Mouse (Mus musculus): Measurements from ENCODE around the gene Srd5a3. TPM values are rescaled to one million over a fixed set of nuclear protein-coding genes. Genes with fewer than 3 reads are reported as not detected.

Gene Srd5a3
- polyA plus RNA-seq, 1 experiment from 2014 or later: 33.6 TPM

DNA sequence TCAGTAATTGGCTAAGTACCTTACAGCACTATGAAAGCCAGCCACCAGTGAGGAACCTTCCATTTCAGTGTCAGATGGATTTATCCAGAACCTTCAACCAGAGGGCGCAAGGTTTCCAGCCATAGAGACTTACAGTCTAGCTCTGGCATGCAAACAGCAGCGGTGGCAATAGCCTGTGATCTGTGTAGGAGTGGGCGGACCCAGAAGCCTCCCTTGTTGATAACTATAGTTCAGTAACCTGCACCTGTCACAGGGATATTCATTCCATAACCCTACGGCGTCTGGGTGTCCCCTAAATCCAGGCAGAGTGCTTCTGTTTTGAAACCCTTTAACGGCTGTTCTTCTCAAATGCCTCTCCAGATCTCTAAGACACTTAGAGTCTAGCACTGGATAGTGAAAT lies 19.5 kb downstream of the Srd5a3 start:
- H3K27me3 ChIP-seq (ENCODE audit: control insufficient read depth, insufficient read depth, low read length): no peaks in the 10 kb centered on the region
- peaks cover 5% of the 10 kb centered on the region; the same call in 1 of the 2 replicates for H3K36me3 ChIP-seq (ENCODE audit: control insufficient read depth, insufficient read depth, low read length)
- H3K27ac ChIP-seq (ENCODE audit: low read length): no peak overlapping the region
- H3K9me3 ChIP-seq (ENCODE audit: control insufficient read depth, low read depth, low read length): no peaks in the 10 kb centered on the region
- no peak overlapping the region for H3K4me3 ChIP-seq (ENCODE audit: low read depth, low read length)
- H3K4me1 ChIP-seq (ENCODE audit: control insufficient read depth, insufficient read depth, low read length): no peaks in the 10 kb centered on the region
- H3K4me2 ChIP-seq (replicated peaks; ENCODE audit: low read depth, low read length): no peak overlapping the region
- ATAC-seq (ENCODE audit: insufficient number of reproducible peaks, insufficient read depth, low FRiP score, low read depth): no peak
- 77% methylated on average over 6 of the region's 6 CpGs for WGBS
- no peak overlapping the region for H3K9ac ChIP-seq (replicated peaks; ENCODE audit: low read depth, low read length)

DNA sequence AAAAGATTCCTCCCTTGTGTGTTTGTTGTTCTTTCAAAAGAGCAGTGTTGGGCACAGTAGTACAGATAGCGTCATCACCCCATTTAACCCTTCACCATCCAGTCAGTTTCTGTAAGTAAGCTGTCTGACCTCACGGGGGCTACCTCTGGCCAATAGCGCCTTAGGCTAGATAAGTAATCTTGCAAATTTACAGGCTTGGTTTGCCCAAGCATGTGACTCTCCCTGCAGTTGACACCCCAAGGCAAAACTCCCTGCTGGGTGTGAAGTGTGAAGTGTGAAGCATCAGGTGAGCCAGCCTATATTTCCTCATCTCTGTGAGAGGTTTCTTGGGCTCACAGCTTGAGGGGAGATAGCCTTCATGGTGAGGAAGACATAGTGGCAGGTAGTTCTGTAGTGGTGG lies 20.0 kb downstream of the Srd5a3 start:
- ATAC-seq (ENCODE audit: insufficient number of reproducible peaks, insufficient read depth, low FRiP score, low read depth): no peak
- Histone ChIP-seq H3K27ac (ENCODE audit: low read length) (no peak overlapping the region), H3K27me3 (ENCODE audit: control insufficient read depth, insufficient read depth, low read length) (no peaks in the 10 kb centered on the region), H3K9me3 (ENCODE audit: control insufficient read depth, low read depth, low read length) (no peaks in the 10 kb centered on the region), H3K36me3 (ENCODE audit: control insufficient read depth, insufficient read depth, low read length) (peaks cover 5% of the 10 kb centered on the region; the same call in 1 of the 2 replicates), H3K9ac (replicated peaks; ENCODE audit: low read depth, low read length) (no peak overlapping the region), H3K4me1 (ENCODE audit: control insufficient read depth, insufficient read depth, low read length) (no peaks in the 10 kb centered on the region), H3K4me3 (ENCODE audit: low read depth, low read length) (no peak overlapping the region), H3K4me2 (replicated peaks; ENCODE audit: low read depth, low read length) (no peak overlapping the region)
- 49% methylated on average over 3 of the region's 3 CpGs for WGBS

DNA sequence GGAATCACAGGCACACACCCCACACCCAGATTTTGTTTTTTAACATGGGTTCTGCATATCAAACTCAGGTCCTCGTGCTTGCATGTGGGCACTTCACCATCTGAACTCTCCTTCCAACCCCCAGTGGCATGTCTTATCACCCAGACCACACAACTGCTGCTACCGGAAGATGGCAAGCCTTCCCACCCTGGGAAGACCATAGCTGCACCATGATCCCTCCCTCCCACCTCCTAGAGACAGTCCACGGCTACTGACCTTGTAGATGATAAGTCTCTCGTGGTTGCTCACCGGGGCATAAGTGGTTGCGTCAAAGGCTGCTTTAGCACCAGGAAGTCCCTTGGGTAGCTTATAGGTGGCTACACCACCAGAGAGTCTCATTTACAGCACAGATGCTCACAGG lies 21.4 kb downstream of the Srd5a3 start:
- H3K4me1 ChIP-seq (ENCODE audit: control insufficient read depth, insufficient read depth, low read length): no peaks in the 10 kb centered on the region
- no peaks in the 10 kb centered on the region for H3K27me3 ChIP-seq (ENCODE audit: control insufficient read depth, insufficient read depth, low read length)
- no peak overlapping the region for H3K4me2 ChIP-seq (replicated peaks; ENCODE audit: low read depth, low read length)
- no peak overlapping the region for H3K4me3 ChIP-seq (ENCODE audit: low read depth, low read length)
- H3K36me3 ChIP-seq (ENCODE audit: control insufficient read depth, insufficient read depth, low read length): peaks cover under 1% of the 10 kb centered on the region; the same call in 1 of the 2 replicates
- H3K9me3 ChIP-seq (ENCODE audit: control insufficient read depth, low read depth, low read length): no peaks in the 10 kb centered on the region
- ATAC-seq (ENCODE audit: insufficient number of reproducible peaks, insufficient read depth, low FRiP score, low read depth): no peak
- no peak overlapping the region for H3K9ac ChIP-seq (replicated peaks; ENCODE audit: low read depth, low read length)
- H3K27ac ChIP-seq (ENCODE audit: low read length): no peak overlapping the region
- WGBS: 90% methylated on average over 6 of the region's 6 CpGs

DNA sequence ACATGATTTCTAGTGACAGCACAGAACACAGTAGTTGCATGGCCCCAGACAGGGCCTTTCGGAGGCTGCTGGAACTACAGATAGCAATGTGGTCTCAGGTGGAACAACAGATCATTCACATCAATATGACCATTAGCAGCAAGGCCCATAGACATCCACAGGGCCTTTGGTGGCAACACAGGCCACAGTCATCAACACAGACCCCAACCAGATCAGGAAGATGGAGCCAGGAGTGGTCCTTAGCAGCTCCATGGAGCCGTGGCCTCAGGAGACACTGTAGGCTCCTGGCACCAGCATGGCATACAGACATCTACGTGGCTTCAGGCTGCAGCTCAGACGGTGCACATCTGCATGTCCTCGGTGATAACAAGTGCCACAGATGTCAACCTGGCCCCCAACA lies 22.9 kb downstream of the Srd5a3 start:
- no peaks in the 10 kb centered on the region; the same call in 1 of the 2 replicates for H3K36me3 ChIP-seq (ENCODE audit: control insufficient read depth, insufficient read depth, low read length)
- no peaks in the 10 kb centered on the region for H3K27me3 ChIP-seq (ENCODE audit: control insufficient read depth, insufficient read depth, low read length)
- no peak overlapping the region for H3K9ac ChIP-seq (replicated peaks; ENCODE audit: low read depth, low read length)
- no peaks in the 10 kb centered on the region for H3K4me1 ChIP-seq (ENCODE audit: control insufficient read depth, insufficient read depth, low read length)
- no peak for ATAC-seq (ENCODE audit: insufficient number of reproducible peaks, insufficient read depth, low FRiP score, low read depth)
- H3K4me2 ChIP-seq (replicated peaks; ENCODE audit: low read depth, low read length): no peak overlapping the region
- H3K9me3 ChIP-seq (ENCODE audit: control insufficient read depth, low read depth, low read length): no peaks in the 10 kb centered on the region
- no peak overlapping the region for H3K4me3 ChIP-seq (ENCODE audit: low read depth, low read length)
- H3K27ac ChIP-seq (ENCODE audit: low read length): no peak overlapping the region
- 79% methylated on average over 5 of the region's 5 CpGs for WGBS

DNA sequence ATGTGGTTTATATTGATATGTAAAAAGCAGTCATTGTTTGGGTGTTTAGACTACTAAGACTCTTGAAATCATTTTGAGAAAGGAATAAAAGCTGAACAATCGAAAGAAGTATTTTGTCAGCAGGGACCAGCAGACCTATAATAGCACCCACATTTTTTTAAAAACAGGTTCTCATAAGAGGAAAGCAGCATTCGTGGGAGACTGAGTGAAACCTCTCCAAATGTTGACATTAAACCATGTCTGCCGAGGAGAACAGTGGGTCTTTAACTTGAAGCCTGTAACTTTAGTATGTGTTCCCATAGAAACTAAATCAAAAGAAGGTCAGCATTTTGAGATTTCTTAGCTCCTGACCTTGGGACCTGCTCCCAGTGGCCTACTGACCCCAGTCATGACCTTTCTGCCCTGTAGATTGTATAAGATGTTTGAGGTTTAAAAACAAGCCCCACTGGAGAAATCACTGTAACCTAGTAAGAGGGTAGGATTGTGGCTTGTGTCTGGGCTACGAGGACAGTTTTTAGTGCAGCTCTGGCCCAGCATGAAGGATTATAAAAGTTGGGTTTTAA lies 23.8 kb downstream of the Srd5a3 start:
- H3K4me2 ChIP-seq (replicated peaks; ENCODE audit: low read depth, low read length): no peak overlapping the region
- no peak overlapping the region for H3K9ac ChIP-seq (replicated peaks; ENCODE audit: low read depth, low read length)
- H3K4me3 ChIP-seq (ENCODE audit: low read depth, low read length): no peak overlapping the region
- H3K27ac ChIP-seq (ENCODE audit: low read length): no peak overlapping the region
- no peaks in the 10 kb centered on the region for H3K9me3 ChIP-seq (ENCODE audit: control insufficient read depth, low read depth, low read length)
- WGBS: 49% methylated on average over 4 of the region's 4 CpGs
- ATAC-seq (ENCODE audit: insufficient number of reproducible peaks, insufficient read depth, low FRiP score, low read depth): no peak
- no peaks in the 10 kb centered on the region for H3K27me3 ChIP-seq (ENCODE audit: control insufficient read depth, insufficient read depth, low read length)
- H3K36me3 ChIP-seq (ENCODE audit: control insufficient read depth, insufficient read depth, low read length): no peaks in the 10 kb centered on the region
- H3K4me1 ChIP-seq (ENCODE audit: control insufficient read depth, insufficient read depth, low read length): no peaks in the 10 kb centered on the region

DNA sequence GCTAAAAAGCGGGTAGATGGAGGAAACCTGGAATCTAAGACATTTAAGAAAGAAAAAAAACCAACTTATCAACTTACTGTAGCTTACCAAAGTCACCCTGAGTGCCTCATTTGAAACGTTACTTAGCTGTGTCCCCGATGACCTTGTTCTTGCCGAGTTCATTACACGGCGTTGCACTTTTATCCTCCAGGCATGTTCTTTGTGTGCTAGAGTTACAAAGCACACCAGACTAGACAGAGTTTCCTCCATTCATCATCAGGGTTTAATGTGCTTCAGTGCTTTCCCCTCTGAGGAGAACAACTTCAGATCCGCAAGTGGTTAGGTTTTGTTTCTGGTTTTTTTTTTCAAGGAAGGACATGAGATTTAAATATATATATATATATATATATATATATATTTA lies 24.8 kb downstream of the Srd5a3 start:
- no peak for ATAC-seq (ENCODE audit: insufficient number of reproducible peaks, insufficient read depth, low FRiP score, low read depth)

DNA sequence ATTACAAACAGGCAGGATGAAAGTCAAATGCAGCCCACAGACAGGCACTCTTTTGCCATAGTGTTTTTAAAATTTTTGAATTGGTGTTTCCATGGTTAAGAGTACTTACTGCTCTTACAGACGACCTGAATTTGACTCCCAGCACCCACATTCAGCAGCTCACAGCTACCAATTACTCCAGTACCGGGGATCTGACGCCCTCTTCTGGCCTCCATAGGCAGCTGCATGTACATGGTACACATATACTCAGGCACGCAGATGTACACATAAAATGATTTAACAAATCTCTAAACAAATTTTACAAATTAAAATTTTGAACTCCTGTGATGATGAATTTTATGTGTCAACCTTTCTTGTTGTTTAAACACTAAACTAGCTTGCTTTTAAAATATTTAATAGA lies 30.5 kb downstream of the Srd5a3 start:
- no peak overlapping the region for H3K4me2 ChIP-seq (replicated peaks; ENCODE audit: low read depth, low read length)
- H3K9ac ChIP-seq (replicated peaks; ENCODE audit: low read depth, low read length): no peak overlapping the region
- ATAC-seq (ENCODE audit: insufficient number of reproducible peaks, insufficient read depth, low FRiP score, low read depth): no peak
- H3K27me3 ChIP-seq (ENCODE audit: control insufficient read depth, insufficient read depth, low read length): no peaks in the 10 kb centered on the region
- no peaks in the 10 kb centered on the region for H3K36me3 ChIP-seq (ENCODE audit: control insufficient read depth, insufficient read depth, low read length)
- 80% methylated on average over 4 of the region's 4 CpGs for WGBS
- no peaks in the 10 kb centered on the region for H3K9me3 ChIP-seq (ENCODE audit: control insufficient read depth, low read depth, low read length)
- H3K4me3 ChIP-seq (ENCODE audit: low read depth, low read length): no peak overlapping the region
- H3K4me1 ChIP-seq (ENCODE audit: control insufficient read depth, insufficient read depth, low read length): no peaks in the 10 kb centered on the region
- H3K27ac ChIP-seq (ENCODE audit: low read length): no peak overlapping the region

More for the DNA sequence above, 24.8 kb downstream of the Srd5a3 start:
- no peaks in the 10 kb centered on the region for H3K9me3 ChIP-seq (ENCODE audit: control insufficient read depth, low read depth, low read length)
- WGBS: 70% methylated on average over 7 of the region's 7 CpGs
- H3K36me3 ChIP-seq (ENCODE audit: control insufficient read depth, insufficient read depth, low read length): no peaks in the 10 kb centered on the region
- no peak overlapping the region for H3K27ac ChIP-seq (ENCODE audit: low read length)
- no peaks in the 10 kb centered on the region for H3K4me1 ChIP-seq (ENCODE audit: control insufficient read depth, insufficient read depth, low read length)
- H3K9ac ChIP-seq (replicated peaks; ENCODE audit: low read depth, low read length): no peak overlapping the region
- no peaks in the 10 kb centered on the region for H3K27me3 ChIP-seq (ENCODE audit: control insufficient read depth, insufficient read depth, low read length)
- no peak overlapping the region for H3K4me2 ChIP-seq (replicated peaks; ENCODE audit: low read depth, low read length)
- H3K4me3 ChIP-seq (ENCODE audit: low read depth, low read length): no peak overlapping the region

DNA sequence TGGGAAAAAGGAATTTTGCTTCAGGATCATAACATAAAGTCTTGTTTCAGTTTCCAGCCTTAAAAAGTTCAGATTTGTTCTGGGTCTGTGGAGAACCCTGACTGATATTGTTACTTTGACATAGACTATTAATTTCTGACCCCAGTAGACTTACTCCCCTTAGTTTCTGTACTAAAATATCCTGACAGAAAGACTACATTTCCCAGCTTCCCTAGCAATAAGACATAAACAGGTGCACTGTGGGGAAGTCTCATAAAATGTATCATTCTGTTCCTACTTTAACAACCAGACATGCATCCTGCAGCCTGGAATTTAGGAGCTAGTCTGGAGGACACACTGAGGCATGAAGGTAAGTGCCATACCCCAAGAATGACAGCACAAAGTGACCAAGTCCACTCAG lies 31.0 kb downstream of the Srd5a3 start:
- H3K27ac ChIP-seq (ENCODE audit: low read length): no peak overlapping the region
- no peaks in the 10 kb centered on the region for H3K27me3 ChIP-seq (ENCODE audit: control insufficient read depth, insufficient read depth, low read length)
- no peak for ATAC-seq (ENCODE audit: insufficient number of reproducible peaks, insufficient read depth, low FRiP score, low read depth)
- no peak overlapping the region for H3K9ac ChIP-seq (replicated peaks; ENCODE audit: low read depth, low read length)
- no peak overlapping the region for H3K4me2 ChIP-seq (replicated peaks; ENCODE audit: low read depth, low read length)
- H3K4me1 ChIP-seq (ENCODE audit: control insufficient read depth, insufficient read depth, low read length): no peaks in the 10 kb centered on the region
- no peaks in the 10 kb centered on the region for H3K36me3 ChIP-seq (ENCODE audit: control insufficient read depth, insufficient read depth, low read length)
- H3K9me3 ChIP-seq (ENCODE audit: control insufficient read depth, low read depth, low read length): no peaks in the 10 kb centered on the region
- no peak overlapping the region for H3K4me3 ChIP-seq (ENCODE audit: low read depth, low read length)

DNA sequence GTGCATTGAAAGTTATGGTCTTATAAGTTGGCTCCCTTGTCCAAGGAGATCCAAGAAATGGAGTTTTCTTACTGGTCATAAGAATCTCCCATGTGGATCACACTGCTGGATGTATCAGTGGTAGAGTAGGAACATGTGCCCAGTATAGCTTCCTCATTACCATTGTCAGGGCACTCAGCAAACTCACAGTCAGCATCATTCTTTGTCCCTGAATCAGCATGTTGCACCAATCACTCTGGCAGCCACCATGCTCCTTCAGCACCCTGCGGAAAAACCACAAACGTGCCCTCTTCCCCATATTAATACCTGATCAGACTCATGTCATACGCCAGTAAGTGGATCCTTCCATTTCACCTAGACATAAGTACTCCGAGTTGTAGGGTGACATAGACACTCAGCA lies 35.0 kb downstream of the Srd5a3 start:
- WGBS: 85% methylated on average over 4 of the region's 4 CpGs
- ATAC-seq (ENCODE audit: insufficient number of reproducible peaks, insufficient read depth, low FRiP score, low read depth): no peak

More for the DNA sequence above, 35.0 kb downstream of the Srd5a3 start:
- Histone ChIP-seq H3K9me3 (ENCODE audit: control insufficient read depth, low read depth, low read length) (no peaks in the 10 kb centered on the region), H3K36me3 (ENCODE audit: control insufficient read depth, insufficient read depth, low read length) (no peaks in the 10 kb centered on the region), H3K9ac (replicated peaks; ENCODE audit: low read depth, low read length) (no peak overlapping the region), H3K4me1 (ENCODE audit: control insufficient read depth, insufficient read depth, low read length) (0 out of 2 replicates have a peak, but pooled peaks cover 3% of the 10 kb centered on the region), H3K27ac (ENCODE audit: low read length) (no peak overlapping the region), H3K27me3 (ENCODE audit: control insufficient read depth, insufficient read depth, low read length) (no peaks in the 10 kb centered on the region), H3K4me2 (replicated peaks; ENCODE audit: low read depth, low read length) (no peak overlapping the region), H3K4me3 (ENCODE audit: low read depth, low read length) (no peak overlapping the region)

Data from stomach, embryonic 14.5 days (tissue).